Mouse (Mus musculus): ENCODE measurements around the gene Amn1.

GRCm38 (mm10) chr6:149118935-149119334 lies 69.6 kb downstream of the Amn1 start:
- TF ChIP-seq CTCF (IDR thresholded peaks at IDR 0.05; ENCODE audit: control insufficient read depth, insufficient read depth, insufficient read length) (no peak), MAX (IDR thresholded peaks at IDR 0.05) (no peak), MYOD1 (IDR thresholded peaks at IDR 0.05; ENCODE audit: control insufficient read depth, insufficient read length, low read depth) (no peak), USF1 (IDR thresholded peaks at IDR 0.05; ENCODE audit: low read depth) (no peak), FOSL1 (IDR thresholded peaks at IDR 0.05; ENCODE audit: insufficient read depth, low read length, poor library complexity, severe bottlenecking) (no peak), CEBPB (IDR thresholded peaks at IDR 0.05; ENCODE audit: low read depth) (no peak), MYOG (IDR thresholded peaks at IDR 0.05; ENCODE audit: control insufficient read depth, extremely low read depth, insufficient read length) (no peak)

Measured in C2C12 (cell line).